Mouse (Mus musculus) liver, embryonic 15.5 days (tissue): ENCODE results near the gene Rtn4r. TPM values are rescaled to one million over a fixed set of nuclear protein-coding genes. Genes with fewer than 3 reads are reported as not detected.

ENCODE experiments used
- ATAC-seq: fragments of 200-750 bp; cut with Nextera tagmentation; 2 replicates; pipeline ENCODE4 v1.8.0; 2017; ENCODE audit warnings: moderate number of reproducible peaks, mild to moderate bottlenecking, moderate library complexity; ENCODE audit not compliant: insufficient read depth
- H3K27ac ChIP-seq: fragments of 300-500 bp; sonication (generic); replicated peaks from 2 replicates; pipeline ENCODE4 v1.5.1; 2015; ENCODE audit warnings: mild to moderate bottlenecking, inconsistent platforms
- H3K27me3 ChIP-seq: fragments of 300-500 bp; sonication (generic); 2 replicates; pipeline ENCODE4 v1.6.1; 2015; ENCODE audit warnings: mild to moderate bottlenecking, inconsistent platforms
- H3K36me3 ChIP-seq: fragments of 300-500 bp; sonication (generic); replicated peaks from 2 replicates; pipeline ENCODE4 v1.6.1; 2015; ENCODE audit warnings: moderate library complexity, mild to moderate bottlenecking, inconsistent platforms
- H3K4me1 ChIP-seq: fragments of 300-500 bp; sonication (generic); replicated peaks from 2 replicates; pipeline ENCODE4 v1.6.1; 2015; ENCODE audit warnings: inconsistent platforms
- H3K4me2 ChIP-seq: fragments of 300-500 bp; sonication (generic); 2 replicates; pipeline ENCODE4 v1.6.1; 2015; ENCODE audit warnings: moderate library complexity, mild to moderate bottlenecking, inconsistent platforms
- H3K4me3 ChIP-seq: fragments of 300-500 bp; sonication (generic); replicated peaks from 2 replicates; pipeline ENCODE4 v1.5.1; 2015; ENCODE audit warnings: mild to moderate bottlenecking, inconsistent platforms
- H3K9ac ChIP-seq: fragments of 300-500 bp; sonication (generic); 2 replicates; pipeline ENCODE4 v1.6.1; 2015; ENCODE audit warnings: moderate library complexity, mild to moderate bottlenecking, inconsistent platforms
- H3K9me3 ChIP-seq: fragments of 300-500 bp; sonication (generic); replicated peaks from 2 replicates; pipeline ENCODE4 v1.6.1; 2016; ENCODE audit warnings: inconsistent platforms
- WGBS: fragments of 180-500 bp; shearing (Covaris S2); methylation state at CpG from one replicate; pipeline ENCODE4 v1.1.7; 2015; ENCODE audit warnings: mixed read lengths; ENCODE audit not compliant: insufficient replicate concordance; 5-methylcytosine and 5-hydroxymethylcytosine counted together
- microRNA-seq: library from miRNA; unstranded; fragments of <30 nt; microRNA quantifications from one replicate; pipeline ENCODE4, GENCODE M21; 2016
- polyA plus RNA-seq: library from polyadenylated mRNA; unstranded; fragments of >200 nt; fragmentation: Nextera tagmentation; extraction: Ambion mirVana; gene quantifications from 2 replicates; pipeline ENCODE4 v1.2.1, GENCODE M21; 2015

Rtn4r gene
- polyA plus RNA-seq, 1 experiment from 2014 or later, result 0.47 TPM

GRCm38 (mm10) chr16:18197881-18198280 is 70.4 kb downstream of the Rtn4r start:
- ATAC-seq, result no peak
- Histone ChIP-seq H3K27ac (no peak overlapping the region), H3K27me3 (no peaks in the 10 kb centered on the region), H3K4me2 (no peak overlapping the region), H3K36me3 (no peaks in the 10 kb centered on the region), H3K4me1 (no peaks in the 10 kb centered on the region), H3K9me3 (no peaks in the 10 kb centered on the region), H3K9ac (no peak overlapping the region), H3K4me3 (no peak overlapping the region)
- WGBS, result 60% methylated on average over 6 of the region's 6 CpGs

GRCm38 (mm10) chr16:18198365-18199098 is 71.1 kb downstream of the Rtn4r start:
- no peak for ATAC-seq
- no peaks in the 10 kb centered on the region for H3K4me1 ChIP-seq
- H3K27me3 ChIP-seq, result no peaks in the 10 kb centered on the region
- 68% methylated on average over 10 of the region's 10 CpGs for WGBS
- H3K9ac ChIP-seq, result no peak overlapping the region
- no peak overlapping the region for H3K27ac ChIP-seq
- no peaks in the 10 kb centered on the region for H3K9me3 ChIP-seq
- no peaks in the 10 kb centered on the region for H3K36me3 ChIP-seq
- no peak overlapping the region for H3K4me2 ChIP-seq
- no peak overlapping the region for H3K4me3 ChIP-seq

GRCm38 (mm10) chr16:18200062-18200461 is 72.6 kb downstream of the Rtn4r start:
- no peak overlapping the region for H3K4me3 ChIP-seq
- H3K9ac ChIP-seq, result no peak overlapping the region
- H3K4me2 ChIP-seq, result no peak overlapping the region
- no peaks in the 10 kb centered on the region for H3K36me3 ChIP-seq
- ATAC-seq, result no peak
- WGBS, result 43% methylated on average over 2 of the region's 2 CpGs
- no peaks in the 10 kb centered on the region for H3K27me3 ChIP-seq
- H3K9me3 ChIP-seq, result no peaks in the 10 kb centered on the region
- H3K27ac ChIP-seq, result no peak overlapping the region
- H3K4me1 ChIP-seq, result no peaks in the 10 kb centered on the region

- Histone ChIP-seq H3K4me3 (no peak overlapping the region), H3K27me3 (no peaks in the 10 kb centered on the region), H3K36me3 (no peaks in the 10 kb centered on the region), H3K4me2 (no peak overlapping the region), H3K27ac (no peak overlapping the region), H3K9ac (no peak overlapping the region), H3K4me1 (no peaks in the 10 kb centered on the region), H3K9me3 (no peaks in the 10 kb centered on the region)
- ATAC-seq, result no peak
- 32% methylated on average over 1 of the region's 1 CpGs for WGBS
These were observed 74.2 kb downstream of the Rtn4r start for GRCm38 (mm10) chr16:18201620-18202019.

Small RNA genes lying within 50 kb of the gene (microRNA-seq; reads per million reads assigned to microRNA genes)
- not detected for gene Mir6366

Other genes starting within 250 kb of the Rtn4r start
- gene Gm20518, start 236.0 kb upstream of the Rtn4r start, polyA plus RNA-seq, result 0.03 and 0.07 TPM in 2 replicates
- not detected in 2 replicates for gene Tssk1, start 233.4 kb upstream of the Rtn4r start, polyA plus RNA-seq
- 18.3 and 22.0 TPM in 2 replicates for gene Dgcr2, start 229.1 kb upstream of the Rtn4r start, polyA plus RNA-seq
- not detected in 2 replicates for gene Tssk2, start 229.0 kb upstream of the Rtn4r start, polyA plus RNA-seq
- 9.9 and 10.0 TPM in 2 replicates for gene Ess2, start 216.3 kb upstream of the Rtn4r start, polyA plus RNA-seq
- not detected in 2 replicates for gene Gsc2, start 212.6 kb upstream of the Rtn4r start, polyA plus RNA-seq
- 63.1 and 69.7 TPM in 2 replicates for gene Slc25a1, start 199.4 kb upstream of the Rtn4r start, polyA plus RNA-seq
- gene Vpreb2, start 147.2 kb upstream of the Rtn4r start, polyA plus RNA-seq, result 1.7 and 2.0 TPM in 2 replicates
- 22.1 and 22.3 TPM in 2 replicates for gene Dgcr6, start 74.8 kb upstream of the Rtn4r start, polyA plus RNA-seq
- 2.5 and 2.6 TPM in 2 replicates for gene Prodh, start 37.4 kb upstream of the Rtn4r start, polyA plus RNA-seq
- not detected in 2 replicates for gene Ccdc188, start 90.2 kb downstream of the Rtn4r start, polyA plus RNA-seq
- 1.6 and 2.2 TPM in 2 replicates for gene Zdhhc8, start 107.5 kb downstream of the Rtn4r start, polyA plus RNA-seq
- gene Trmt2a, start 121.0 kb downstream of the Rtn4r start, polyA plus RNA-seq, result 51.7 and 56.5 TPM in 2 replicates
- 210 and 237 TPM in 2 replicates for gene Ranbp1, start 121.1 kb downstream of the Rtn4r start, polyA plus RNA-seq
- gene Gm49776, start 130.7 kb downstream of the Rtn4r start, polyA plus RNA-seq, result not detected in 2 replicates
- 11.2 and 12.8 TPM in 2 replicates for gene Dgcr8, start 161.6 kb downstream of the Rtn4r start, polyA plus RNA-seq
- 56.5 and 61.7 TPM in 2 replicates for gene Tango2, start 220.5 kb downstream of the Rtn4r start, polyA plus RNA-seq
- 7.6 and 9.4 TPM in 2 replicates for gene Arvcf, start 220.5 kb downstream of the Rtn4r start, polyA plus RNA-seq